ENCODE assay signal across 13 mouse cellular contexts in genomic region chr1:152790821-152791220, GRCm38 (mm10). TPM values are rescaled to one million over a fixed set of nuclear protein-coding genes. Genes with fewer than 3 reads are reported as not detected.
DNase-seq lines count a peak whose midpoint lies in the region; ATAC-seq and TF ChIP-seq lines count a peak whose summit lies in the region.
"Had no signal": no experiment of that assay in that cellular context is flagged by ENCODE, and none has a peak within 500 bp of the region (broad histone marks: within the 10 kb centered on the region; RNA-seq: fewer than 3 reads in every experiment).

No protein-coding gene starts in this region.

- H3K4me1 ChIP-seq in hindbrain, embryonic 10.5 days (replicated peaks) = peaks cover 55% of the 10 kb centered on the region
- H3K4me1 ChIP-seq in hindbrain, embryonic 16.5 days (ENCODE audit: control insufficient read depth, insufficient read depth, low read depth, low read length) = peaks cover 5% of the 10 kb centered on the region; the same call in 1 of the 2 replicates
- H3K4me1 ChIP-seq in midbrain, embryonic 11.5 days (ENCODE audit: control insufficient read depth, insufficient read depth, low read length) = peaks cover 15% of the 10 kb centered on the region
- H3K4me1 ChIP-seq in midbrain, postnatal 0 days (ENCODE audit: insufficient read depth, low read length) = no peaks in the 10 kb centered on the region
- H3K4me1 ChIP-seq in stomach, embryonic 15.5 days = peaks cover 4% of the 10 kb centered on the region; the same call in 1 of the 2 replicates

- no peak for ATAC-seq in hindbrain, embryonic 16.5 days
- ATAC-seq in midbrain, embryonic 11.5 days (ENCODE audit: low FRiP score) = no peak
- ATAC-seq in midbrain, postnatal 0 days (ENCODE audit: low FRiP score) = no peak
- 0 out of 2 replicates have a peak, but pooled peaks have one; percentile 24 for ATAC-seq in stomach, embryonic 15.5 days (ENCODE audit: insufficient read depth, low FRiP score, low read depth)

- WGBS in hindbrain, embryonic 10.5 days = 21% methylated on average over 6 of the region's 6 CpGs
- WGBS in hindbrain, embryonic 16.5 days = 30% methylated on average over 6 of the region's 6 CpGs
- WGBS in midbrain, embryonic 11.5 days = 27% methylated on average over 6 of the region's 6 CpGs
- WGBS in midbrain, postnatal 0 days = 27% methylated on average over 6 of the region's 6 CpGs
- WGBS in stomach, embryonic 15.5 days = 12% methylated on average over 6 of the region's 6 CpGs

- peak; percentile 17 for DNase-seq in adrenal gland, postnatal 14 days
- no peak for DNase-seq in adrenal gland, postnatal 25 days
- DNase-seq in hindbrain, embryonic 10.5 days (ENCODE audit: low spot score) = no peak
- peak; percentile 84 for DNase-seq in midbrain, embryonic 11.5 days (ENCODE audit: low spot score, missing footprints)
- no peak for DNase-seq in midbrain, postnatal 0 days (ENCODE audit: low spot score)
- no peak for DNase-seq in right cerebral cortex, postnatal 25 days
- DNase-seq: gastrocnemius, postnatal 25 days had no signal

- H3K4me3 ChIP-seq in hindbrain, embryonic 10.5 days = no peak overlapping the region
- no peak overlapping the region for H3K4me3 ChIP-seq in hindbrain, embryonic 16.5 days (ENCODE audit: low read length)
- no peak overlapping the region for H3K4me3 ChIP-seq in midbrain, embryonic 11.5 days (ENCODE audit: low read depth, low read length)
- H3K4me3 ChIP-seq in midbrain, postnatal 0 days (ENCODE audit: low read depth, low read length) = no peak overlapping the region
- no peak overlapping the region for H3K4me3 ChIP-seq in stomach, embryonic 15.5 days (replicated peaks)
- H3K4me3 ChIP-seq: erythroblast, embryonic 14.5 days; midbrain, embryonic 12.5 days had no signal

- peak overlapping the region; percentile 83 for H3K27ac ChIP-seq in hindbrain, embryonic 10.5 days
- H3K27ac ChIP-seq in hindbrain, embryonic 16.5 days (ENCODE audit: low read depth, low read length) = no peak overlapping the region
- no peak overlapping the region for H3K27ac ChIP-seq in midbrain, embryonic 11.5 days (ENCODE audit: low read depth, low read length)
- H3K27ac ChIP-seq in midbrain, postnatal 0 days (ENCODE audit: low read depth, low read length) = no peak overlapping the region
- H3K27ac ChIP-seq in stomach, embryonic 15.5 days = no peak overlapping the region
- H3K27ac ChIP-seq: midbrain, embryonic 12.5 days had no signal

- no peak overlapping the region for H3K4me2 ChIP-seq in hindbrain, embryonic 16.5 days (ENCODE audit: low read length)
- no peak overlapping the region for H3K4me2 ChIP-seq in midbrain, embryonic 11.5 days
- no peak overlapping the region for H3K4me2 ChIP-seq in midbrain, postnatal 0 days (ENCODE audit: low read depth, low read length, poor library complexity, severe bottlenecking)
- H3K4me2 ChIP-seq in stomach, embryonic 15.5 days = no peak overlapping the region
- H3K4me2 ChIP-seq: midbrain, embryonic 12.5 days had no signal

- H3K9me3 ChIP-seq in hindbrain, embryonic 10.5 days = 0 out of 2 replicates have a peak, but pooled peaks cover 4% of the 10 kb centered on the region
- no peaks in the 10 kb centered on the region for H3K9me3 ChIP-seq in hindbrain, embryonic 16.5 days (ENCODE audit: control insufficient read depth, low read length)
- no peaks in the 10 kb centered on the region; the same call in 1 of the 2 replicates for H3K9me3 ChIP-seq in midbrain, embryonic 11.5 days (ENCODE audit: control insufficient read depth, low read length)
- no peaks in the 10 kb centered on the region for H3K9me3 ChIP-seq in midbrain, postnatal 0 days (ENCODE audit: low read length)
- no peaks in the 10 kb centered on the region for H3K9me3 ChIP-seq in stomach, embryonic 15.5 days

- no peak overlapping the region for H3K9ac ChIP-seq in hindbrain, embryonic 16.5 days (ENCODE audit: low read depth, low read length)
- no peak overlapping the region for H3K9ac ChIP-seq in midbrain, embryonic 11.5 days (ENCODE audit: low read length)
- no peak overlapping the region for H3K9ac ChIP-seq in midbrain, postnatal 0 days (replicated peaks; ENCODE audit: low read length, poor library complexity, severe bottlenecking)
- H3K9ac ChIP-seq in stomach, embryonic 15.5 days = no peak overlapping the region
- H3K9ac ChIP-seq: midbrain, embryonic 12.5 days had no signal

- no peaks in the 10 kb centered on the region for H3K27me3 ChIP-seq in hindbrain, embryonic 10.5 days (ENCODE audit: insufficient read depth, poor library complexity, severe bottlenecking)
- H3K27me3 ChIP-seq in hindbrain, embryonic 16.5 days (replicated peaks; ENCODE audit: control insufficient read depth, insufficient read depth, low read length) = no peaks in the 10 kb centered on the region
- H3K27me3 ChIP-seq in midbrain, embryonic 11.5 days (ENCODE audit: control insufficient read depth, insufficient read depth, low read length) = no peaks in the 10 kb centered on the region
- H3K27me3 ChIP-seq in midbrain, postnatal 0 days (ENCODE audit: insufficient read depth, low read length) = no peaks in the 10 kb centered on the region
- no peaks in the 10 kb centered on the region for H3K27me3 ChIP-seq in stomach, embryonic 15.5 days (replicated peaks)

- no peak for TF ChIP-seq CTCF in midbrain, postnatal 0 days (IDR thresholded peaks at IDR 0.05)

- H3K36me3 ChIP-seq in hindbrain, embryonic 10.5 days = no peaks in the 10 kb centered on the region
- no peaks in the 10 kb centered on the region for H3K36me3 ChIP-seq in hindbrain, embryonic 16.5 days (ENCODE audit: control insufficient read depth, insufficient read depth, low read length)
- H3K36me3 ChIP-seq in midbrain, embryonic 11.5 days (ENCODE audit: control insufficient read depth, insufficient read depth, low read length) = no peaks in the 10 kb centered on the region
- H3K36me3 ChIP-seq in midbrain, postnatal 0 days (ENCODE audit: insufficient read depth, low read length) = no peaks in the 10 kb centered on the region
- no peaks in the 10 kb centered on the region for H3K36me3 ChIP-seq in stomach, embryonic 15.5 days
- H3K36me3 ChIP-seq: midbrain, embryonic 12.5 days had no signal

RNA-seq across cellular contexts. Expression of gene Ncf2, which starts 9.2 kb away (rescaled TPM):
- total RNA-seq in adrenal gland, postnatal 14 days (2021) = 4.9 and 7.7 TPM in 2 replicates
- total RNA-seq in adrenal gland, postnatal 25 days (2021) = 4.0 and 4.2 TPM in 2 replicates
- polyA plus RNA-seq in hindbrain, embryonic 10.5 days (2016; fragmentation: Nextera tagmentation; extraction: Ambion mirVana) = 2.5 and 4.2 TPM in 2 replicates
- polyA plus RNA-seq in hindbrain, embryonic 16.5 days (2015; fragmentation: Nextera tagmentation; extraction: Ambion mirVana) = 2.7 and 2.9 TPM in 2 replicates
- 2.6 and 3.3 TPM in 2 replicates for polyA plus RNA-seq in midbrain, embryonic 11.5 days (2014; fragmentation: Nextera tagmentation; extraction: Ambion mirVana)
- 1.2 and 1.6 TPM in 2 replicates for total RNA-seq in midbrain, postnatal 0 days (2014; rRNA removed)
- polyA plus RNA-seq in midbrain, postnatal 0 days (2015; fragmentation: Nextera tagmentation; extraction: Ambion mirVana) = 1.8 and 1.9 TPM in 2 replicates
- 6.1 and 7.0 TPM in 2 replicates for polyA plus RNA-seq in stomach, embryonic 15.5 days (2015; fragmentation: Nextera tagmentation; extraction: Ambion mirVana)

RNA-seq across cellular contexts. Expression of gene Arpc5, which starts 24.5 kb away (rescaled TPM):
- total RNA-seq in adrenal gland, postnatal 14 days (2021) = 104 and 115 TPM in 2 replicates
- total RNA-seq in adrenal gland, postnatal 25 days (2021) = 111 and 124 TPM in 2 replicates
- polyA plus RNA-seq in hindbrain, embryonic 10.5 days (2016; fragmentation: Nextera tagmentation; extraction: Ambion mirVana) = 231 and 256 TPM in 2 replicates
- 300 and 315 TPM in 2 replicates for polyA plus RNA-seq in hindbrain, embryonic 16.5 days (2015; fragmentation: Nextera tagmentation; extraction: Ambion mirVana)
- 284 and 314 TPM in 2 replicates for polyA plus RNA-seq in midbrain, embryonic 11.5 days (2014; fragmentation: Nextera tagmentation; extraction: Ambion mirVana)
- 168 and 207 TPM in 2 replicates for total RNA-seq in midbrain, postnatal 0 days (2014; rRNA removed)
- polyA plus RNA-seq in midbrain, postnatal 0 days (2015; fragmentation: Nextera tagmentation; extraction: Ambion mirVana) = 384 and 410 TPM in 2 replicates
- polyA plus RNA-seq in stomach, embryonic 15.5 days (2015; fragmentation: Nextera tagmentation; extraction: Ambion mirVana) = 326 and 330 TPM in 2 replicates

RNA-seq across cellular contexts. Expression of gene Rgl1, which starts 24.7 kb away (rescaled TPM):
- total RNA-seq in adrenal gland, postnatal 14 days (2021) = 32.3 and 40.5 TPM in 2 replicates
- total RNA-seq in adrenal gland, postnatal 25 days (2021) = 18.2 and 31.1 TPM in 2 replicates
- 27.1 and 28.9 TPM in 2 replicates for polyA plus RNA-seq in hindbrain, embryonic 10.5 days (2016; fragmentation: Nextera tagmentation; extraction: Ambion mirVana)
- 18.4 and 19.4 TPM in 2 replicates for polyA plus RNA-seq in hindbrain, embryonic 16.5 days (2015; fragmentation: Nextera tagmentation; extraction: Ambion mirVana)
- polyA plus RNA-seq in midbrain, embryonic 11.5 days (2014; fragmentation: Nextera tagmentation; extraction: Ambion mirVana) = 23.2 and 24.0 TPM in 2 replicates
- total RNA-seq in midbrain, postnatal 0 days (2014; rRNA removed) = 14.3 and 16.9 TPM in 2 replicates
- polyA plus RNA-seq in midbrain, postnatal 0 days (2015; fragmentation: Nextera tagmentation; extraction: Ambion mirVana) = 13.8 and 16.2 TPM in 2 replicates
- polyA plus RNA-seq in stomach, embryonic 15.5 days (2015; fragmentation: Nextera tagmentation; extraction: Ambion mirVana) = 41.5 and 41.7 TPM in 2 replicates

RNA-seq across cellular contexts. Expression of gene Apobec4, which starts 40.5 kb away (rescaled TPM):
- not detected in 2 replicates for total RNA-seq in adrenal gland, postnatal 14 days (2021)
- total RNA-seq in adrenal gland, postnatal 25 days (2021) = not detected in 2 replicates
- not detected in 2 replicates for polyA plus RNA-seq in hindbrain, embryonic 10.5 days (2016; fragmentation: Nextera tagmentation; extraction: Ambion mirVana)
- polyA plus RNA-seq in hindbrain, embryonic 16.5 days (2015; fragmentation: Nextera tagmentation; extraction: Ambion mirVana) = 0.13 TPM in 1 of 2 replicates, not detected in the other
- not detected in 2 replicates for polyA plus RNA-seq in midbrain, embryonic 11.5 days (2014; fragmentation: Nextera tagmentation; extraction: Ambion mirVana)
- total RNA-seq in midbrain, postnatal 0 days (2014; rRNA removed) = not detected in 2 replicates
- polyA plus RNA-seq in midbrain, postnatal 0 days (2015; fragmentation: Nextera tagmentation; extraction: Ambion mirVana) = not detected in 2 replicates
- 0.08 TPM in 1 of 2 replicates, not detected in the other for polyA plus RNA-seq in stomach, embryonic 15.5 days (2015; fragmentation: Nextera tagmentation; extraction: Ambion mirVana)
- total RNA-seq: gastrocnemius, postnatal 25 days; left cerebral cortex, postnatal 25 days had no signal
- polyA plus RNA-seq: erythroblast, embryonic 14.5 days; large intestine, adult 2 months; midbrain, embryonic 12.5 days had no signal

Comparison
In these comparisons a context has a peak if more than half of its experiments do, and no peak if none do; other contexts are left out.
1. DNase-seq: peak in adrenal gland, postnatal 14 days (single experiment) and midbrain, embryonic 11.5 days (single experiment); none in adrenal gland, postnatal 25 days (single experiment), hindbrain, embryonic 10.5 days (single experiment), midbrain, postnatal 0 days (single experiment) and right cerebral cortex, postnatal 25 days (single experiment).